Mouse (Mus musculus) erythroblast, embryonic 14.5 days (primary cell): ENCODE results near the gene Actg1.

Experiments used
- GATA1 ChIP-seq: IDR thresholded peaks from 2 replicates; pipeline ENCODE4 v1.6.1; 2012; ENCODE audit warnings: low read length, inconsistent platforms, mixed read lengths
- TAL1 ChIP-seq: IDR thresholded peaks from 3 replicates; pipeline ENCODE4 v1.6.1; 2012; ENCODE audit warnings: low read length, inconsistent platforms, mixed read lengths

GRCm38 (mm10) chr11:120335431-120336021, 12.8 kb downstream of the Actg1 start:
- no peak for TF ChIP-seq GATA1
- TF ChIP-seq TAL1 = no peak
